9 mouse cellular contexts compared by ENCODE assay signal in the genomic region with DNA sequence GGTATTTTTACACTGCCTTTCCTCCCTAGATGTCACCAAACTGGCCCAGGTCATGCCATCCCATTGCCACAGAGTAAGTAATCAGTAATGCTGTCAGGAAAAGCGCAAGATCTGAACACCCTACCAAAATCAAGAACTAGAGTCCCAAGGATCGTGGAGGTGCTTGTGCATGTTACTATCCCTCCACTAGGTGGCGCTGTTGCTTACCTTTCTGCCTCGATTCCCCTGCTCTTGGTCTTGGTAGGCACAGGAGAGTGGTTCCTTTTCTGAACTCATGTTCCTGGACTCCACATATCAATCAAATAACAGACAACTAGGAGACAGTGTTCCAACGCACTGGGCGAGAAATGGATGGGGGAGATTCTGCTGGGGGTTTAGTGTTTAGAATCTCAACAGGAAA. TPM values are rescaled to one million over a fixed set of nuclear protein-coding genes. Genes with fewer than 3 reads are reported as not detected.
A peak's percentile ranks its signal among the peaks of the same experiment; 100 is the strongest.
DNase-seq lines count a peak whose midpoint lies in the region; ATAC-seq lines count a peak whose summit lies in the region.
"Had no signal": no experiment of that assay in that cellular context is flagged by ENCODE, and none has a peak within 500 bp of the region (broad histone marks: within the 10 kb centered on the region; RNA-seq: fewer than 3 reads in every experiment).

No protein-coding gene starts in this region.

- H3K27ac ChIP-seq in heart, embryonic 12.5 days (ENCODE audit: poor library complexity, severe bottlenecking): no peak overlapping the region
- no peak overlapping the region for H3K27ac ChIP-seq in hindbrain, embryonic 14.5 days
- no peak overlapping the region for H3K27ac ChIP-seq in midbrain, embryonic 13.5 days
- H3K27ac ChIP-seq: neural tube, embryonic 12.5 days had no signal

- 0 out of 2 replicates have a peak, but pooled peaks cover 7% of the 10 kb centered on the region for H3K27me3 ChIP-seq in heart, embryonic 12.5 days (replicated peaks)
- no peaks in the 10 kb centered on the region for H3K27me3 ChIP-seq in hindbrain, embryonic 14.5 days (ENCODE audit: control insufficient read depth, insufficient read depth, low read length)
- no peaks in the 10 kb centered on the region for H3K27me3 ChIP-seq in midbrain, embryonic 13.5 days
- H3K27me3 ChIP-seq: neural tube, embryonic 12.5 days had no signal

- H3K36me3 ChIP-seq in heart, embryonic 12.5 days: no peaks in the 10 kb centered on the region
- no peaks in the 10 kb centered on the region for H3K36me3 ChIP-seq in hindbrain, embryonic 14.5 days (replicated peaks; ENCODE audit: control insufficient read depth, insufficient read depth)
- H3K36me3 ChIP-seq in midbrain, embryonic 13.5 days: no peaks in the 10 kb centered on the region
- H3K36me3 ChIP-seq: neural tube, embryonic 12.5 days had no signal

- peak; percentile 94 for DNase-seq in heart, adult 11 months
- DNase-seq in adrenal gland, postnatal 10 days: peak; percentile 86
- DNase-seq in embryo, embryonic 11.5 days (ENCODE audit: low read depth, low spot score): peak; percentile 71
- peak; percentile 85 for DNase-seq in hindbrain, embryonic 14.5 days (ENCODE audit: low spot score)
- DNase-seq in left cerebral cortex, adult 11 months (ENCODE audit: low spot score): peak; percentile 42
- peak; percentile 66 to 90 for DNase-seq in spleen, postnatal 4 days (ENCODE audit: low spot score in 2 of 2)

- no peak overlapping the region for H3K9ac ChIP-seq in heart, embryonic 12.5 days
- no peak overlapping the region for H3K9ac ChIP-seq in hindbrain, embryonic 14.5 days
- H3K9ac ChIP-seq in midbrain, embryonic 13.5 days (replicated peaks): no peak overlapping the region
- H3K9ac ChIP-seq: neural tube, embryonic 12.5 days had no signal

- 20% methylated on average over 6 of the region's 6 CpGs for WGBS in heart, embryonic 12.5 days
- 18% methylated on average over 6 of the region's 6 CpGs for WGBS in hindbrain, embryonic 14.5 days
- WGBS in midbrain, embryonic 13.5 days: 21% methylated on average over 6 of the region's 6 CpGs

- no peak for ATAC-seq in heart, embryonic 12.5 days (ENCODE audit: insufficient number of reproducible peaks, low FRiP score)
- no peak for ATAC-seq in hindbrain, embryonic 14.5 days (ENCODE audit: low FRiP score)
- ATAC-seq in midbrain, embryonic 13.5 days: 0 out of 2 replicates have a peak, but pooled peaks have one; percentile 27

- peaks cover 35% of the 10 kb centered on the region for H3K4me1 ChIP-seq in heart, embryonic 12.5 days (replicated peaks)
- no peaks in the 10 kb centered on the region; the same call in 1 of the 2 replicates for H3K4me1 ChIP-seq in hindbrain, embryonic 14.5 days (replicated peaks; ENCODE audit: control insufficient read depth, insufficient read depth, low read length)
- H3K4me1 ChIP-seq in midbrain, embryonic 13.5 days (replicated peaks): no peaks in the 10 kb centered on the region

- no peak overlapping the region for H3K4me3 ChIP-seq in heart, embryonic 12.5 days
- no peak overlapping the region for H3K4me3 ChIP-seq in hindbrain, embryonic 14.5 days (replicated peaks; ENCODE audit: low read length)
- H3K4me3 ChIP-seq in midbrain, embryonic 13.5 days (replicated peaks): no peak overlapping the region
- H3K4me3 ChIP-seq: neural tube, embryonic 12.5 days had no signal

- H3K4me2 ChIP-seq in heart, embryonic 12.5 days: no peak overlapping the region
- no peak overlapping the region for H3K4me2 ChIP-seq in hindbrain, embryonic 14.5 days (replicated peaks)
- no peak overlapping the region for H3K4me2 ChIP-seq in midbrain, embryonic 13.5 days (replicated peaks)
- H3K4me2 ChIP-seq: neural tube, embryonic 12.5 days had no signal

- H3K9me3 ChIP-seq in heart, embryonic 12.5 days (replicated peaks): no peaks in the 10 kb centered on the region
- H3K9me3 ChIP-seq in hindbrain, embryonic 14.5 days (ENCODE audit: control insufficient read depth, low read length): no peaks in the 10 kb centered on the region
- H3K9me3 ChIP-seq in midbrain, embryonic 13.5 days: no peaks in the 10 kb centered on the region
- H3K9me3 ChIP-seq: neural tube, embryonic 12.5 days had no signal

RNA-seq across cellular contexts. Expression of gene Pofut2, which starts 23.8 kb away (rescaled TPM):
- polyA plus RNA-seq in heart, embryonic 12.5 days (2016; fragmentation: Nextera tagmentation; extraction: Ambion mirVana): 131 and 135 TPM in 2 replicates
- total RNA-seq in adrenal gland, postnatal 10 days (2021): 10 to 100 TPM; 66.2 to 68.2 TPM
- polyA plus RNA-seq in hindbrain, embryonic 14.5 days (2014; fragmentation: Nextera tagmentation; extraction: Ambion mirVana): 53.2 and 53.3 TPM in 2 replicates
- 57.0 and 57.7 TPM in 2 replicates for polyA plus RNA-seq in midbrain, embryonic 13.5 days (2015; fragmentation: Nextera tagmentation; extraction: Ambion mirVana)

Comparison
In these comparisons a context has a peak if more than half of its experiments do, and no peak if none do; other contexts are left out.
1. DNase-seq: peak in every context shown above with its lines; median percentile 94 in heart, adult 11 months; 86 in adrenal gland, postnatal 10 days; 85 in hindbrain, embryonic 14.5 days; 78 in spleen, postnatal 4 days; 71 in embryo, embryonic 11.5 days; 42 in left cerebral cortex, adult 11 months.